In genomic region chr1:164905047-164905446, GRCm38 (mm10) we compare ENCODE assay signal across 9 mouse cellular contexts. TPM values are rescaled to one million over a fixed set of nuclear protein-coding genes. Genes with fewer than 3 reads are reported as not detected.
DNase-seq lines count a peak whose midpoint lies in the region; ATAC-seq and TF ChIP-seq lines count a peak whose summit lies in the region.
"Had no signal": no experiment of that assay in that cellular context is flagged by ENCODE, and none has a peak within 500 bp of the region (broad histone marks: within the 10 kb centered on the region; RNA-seq: fewer than 3 reads in every experiment).

No protein-coding gene starts in this region.

- no peak for TF ChIP-seq POLR2A in cerebellum, adult 2 months (IDR thresholded peaks at IDR 0.05; ENCODE audit: borderline replicate concordance, insufficient read depth, low read length)
- TF ChIP-seq POLR2A in thymus, adult 2 months (IDR thresholded peaks at IDR 0.05; ENCODE audit: control insufficient read depth, extremely low read depth, insufficient read depth, low read length, poor library complexity): no peak

- no peak overlapping the region for H3K4me2 ChIP-seq in hindbrain, postnatal 0 days (ENCODE audit: low read depth, low read length)
- H3K4me2 ChIP-seq in liver, embryonic 14.5 days (ENCODE audit: low read depth): no peak overlapping the region
- no peak overlapping the region for H3K4me2 ChIP-seq in neural tube, embryonic 15.5 days

- H3K27ac ChIP-seq in cerebellum, adult 2 months (ENCODE audit: insufficient read depth, low read length): no peak overlapping the region
- no peak overlapping the region for H3K27ac ChIP-seq in hindbrain, postnatal 0 days
- no peak overlapping the region for H3K27ac ChIP-seq in liver, embryonic 14.5 days
- no peak overlapping the region for H3K27ac ChIP-seq in neural tube, embryonic 15.5 days (replicated peaks)
- no peak overlapping the region for H3K27ac ChIP-seq in thymus, adult 2 months (ENCODE audit: control insufficient read depth, insufficient read depth, low read length)

- intact Hi-C loops in left cerebral cortex, postnatal 4 days (cut with DNase I): loop anchor here (10.0 kb wide), 1 partner anchor 210 kb away; no protein-coding TSS in a partner anchor

- WGBS in cerebellum, adult 2 months: 56% methylated on average over 4 of the region's 4 CpGs
- 60% methylated on average over 4 of the region's 4 CpGs for WGBS in hindbrain, postnatal 0 days
- 41% methylated on average over 4 of the region's 4 CpGs for WGBS in liver, embryonic 14.5 days (ENCODE audit: insufficient replicate concordance)
- WGBS in neural tube, embryonic 15.5 days: 50% methylated on average over 4 of the region's 4 CpGs
- 64% methylated on average over 4 of the region's 4 CpGs for WGBS in thymus, adult 2 months

- ATAC-seq in hindbrain, postnatal 0 days: peak; percentile 63
- ATAC-seq in liver, embryonic 14.5 days (ENCODE audit: insufficient read depth): no peak
- peak; percentile 78 for ATAC-seq in neural tube, embryonic 15.5 days (ENCODE audit: low FRiP score)

- TF ChIP-seq CTCF in cerebellum, adult 2 months (IDR thresholded peaks at IDR 0.05; ENCODE audit: borderline replicate concordance, insufficient read depth, low read depth, low read length): peak; percentile 88
- TF ChIP-seq CTCF in hindbrain, postnatal 0 days (IDR thresholded peaks at IDR 0.05; ENCODE audit: low read depth): peak; percentile 86
- peak; percentile 68 for TF ChIP-seq CTCF in liver, embryonic 14.5 days (IDR thresholded peaks at IDR 0.05; ENCODE audit: low read depth)
- TF ChIP-seq CTCF in thymus, adult 2 months (IDR thresholded peaks at IDR 0.05; ENCODE audit: borderline replicate concordance, control insufficient read depth, extremely low read depth, insufficient read depth, low read length, poor library complexity): peak; percentile 63; the same call in 1 of the 2 replicates

- no peak overlapping the region for H3K4me3 ChIP-seq in cerebellum, adult 2 months (replicated peaks; ENCODE audit: insufficient read depth, low read depth, low read length)
- no peak overlapping the region for H3K4me3 ChIP-seq in hindbrain, postnatal 0 days (ENCODE audit: low read length)
- H3K4me3 ChIP-seq in liver, embryonic 14.5 days (ENCODE audit: insufficient read depth in 1 of 2, low read depth in 2 of 2, low read length in 2 of 2): no peak overlapping the region
- H3K4me3 ChIP-seq in neural tube, embryonic 15.5 days (replicated peaks): no peak overlapping the region
- no peak overlapping the region for H3K4me3 ChIP-seq in thymus, adult 2 months (ENCODE audit: control insufficient read depth, insufficient read depth, low read length)

- peaks cover 3% of the 10 kb centered on the region; the same call in 1 of the 2 replicates for H3K4me1 ChIP-seq in cerebellum, adult 2 months (ENCODE audit: control insufficient read depth, insufficient read depth, low read length)
- no peaks in the 10 kb centered on the region for H3K4me1 ChIP-seq in hindbrain, postnatal 0 days (ENCODE audit: insufficient read depth, low read length)
- H3K4me1 ChIP-seq in liver, embryonic 14.5 days (replicated peaks; ENCODE audit: control insufficient read depth in 2 of 2, insufficient read depth in 2 of 2, low read length in 1 of 2): no peaks in the 10 kb centered on the region
- H3K4me1 ChIP-seq in neural tube, embryonic 15.5 days: no peaks in the 10 kb centered on the region
- H3K4me1 ChIP-seq in thymus, adult 2 months (replicated peaks; ENCODE audit: control insufficient read depth, insufficient read depth, low read length): no peaks in the 10 kb centered on the region

- no peaks in the 10 kb centered on the region for H3K36me3 ChIP-seq in hindbrain, postnatal 0 days (ENCODE audit: insufficient read depth, low read length)
- H3K36me3 ChIP-seq in liver, embryonic 14.5 days (replicated peaks; ENCODE audit: control insufficient read depth, insufficient read depth, low read depth): no peaks in the 10 kb centered on the region
- H3K36me3 ChIP-seq in neural tube, embryonic 15.5 days: no peaks in the 10 kb centered on the region
- H3K36me3 ChIP-seq in thymus, adult 2 months (ENCODE audit: control insufficient read depth, insufficient read depth, low read length): no peaks in the 10 kb centered on the region

- H3K9me3 ChIP-seq in hindbrain, postnatal 0 days (ENCODE audit: low read length): no peaks in the 10 kb centered on the region
- no peaks in the 10 kb centered on the region for H3K9me3 ChIP-seq in liver, embryonic 14.5 days (ENCODE audit: control insufficient read depth, low read length)
- no peaks in the 10 kb centered on the region for H3K9me3 ChIP-seq in neural tube, embryonic 15.5 days (replicated peaks)

- no peak overlapping the region for H3K9ac ChIP-seq in hindbrain, postnatal 0 days (replicated peaks; ENCODE audit: low read length)
- no peak overlapping the region for H3K9ac ChIP-seq in liver, embryonic 14.5 days (replicated peaks)
- no peak overlapping the region for H3K9ac ChIP-seq in neural tube, embryonic 15.5 days (replicated peaks)

- peak; percentile 76 for DNase-seq in left cerebral cortex, postnatal 4 days
- no peak for DNase-seq in left cerebral cortex, adult 11 months (ENCODE audit: low spot score)
- peak; percentile 70 for DNase-seq in cerebellum, adult 2 months
- peak; percentile 32 to 33 for DNase-seq in frontal cortex, postnatal 14 days (ENCODE audit: low spot score in 2 of 2)
- DNase-seq in hindbrain, postnatal 0 days (ENCODE audit: low spot score): peak; percentile 73
- DNase-seq in liver, embryonic 14.5 days (ENCODE audit: low read depth in 3 of 3, low spot score in 3 of 3): no peak
- DNase-seq in thymus, adult 2 months: peak; percentile 64

- no peak for TF ChIP-seq EP300 in liver, embryonic 14.5 days (IDR thresholded peaks at IDR 0.05; ENCODE audit: low read depth)

- no peaks in the 10 kb centered on the region for H3K27me3 ChIP-seq in cerebellum, adult 2 months (ENCODE audit: control insufficient read depth, insufficient read depth, low read length)
- no peaks in the 10 kb centered on the region for H3K27me3 ChIP-seq in hindbrain, postnatal 0 days (ENCODE audit: insufficient read depth, low read length)
- no peaks in the 10 kb centered on the region for H3K27me3 ChIP-seq in liver, embryonic 14.5 days (ENCODE audit: control insufficient read depth, insufficient read depth, low read length)
- no peaks in the 10 kb centered on the region for H3K27me3 ChIP-seq in neural tube, embryonic 15.5 days (replicated peaks)
- H3K27me3 ChIP-seq in thymus, adult 2 months (ENCODE audit: control insufficient read depth, insufficient read depth, low read length): no peaks in the 10 kb centered on the region

RNA-seq across cellular contexts. Expression of gene Xcl1, which starts 30.3 kb away (rescaled TPM):
- total RNA-seq in left cerebral cortex, postnatal 4 days (2021): not detected
- polyA plus RNA-seq in cerebellum, adult 2 months (2012; rRNA removed): not detected in 2 replicates
- not detected in 2 replicates for total RNA-seq in hindbrain, postnatal 0 days (2014; rRNA removed)
- not detected in 2 replicates for polyA plus RNA-seq in hindbrain, postnatal 0 days (2015; fragmentation: Nextera tagmentation; extraction: Ambion mirVana)
- polyA plus RNA-seq in liver, embryonic 14.5 days (2012; rRNA removed): not detected in 2 replicates
- polyA plus RNA-seq in liver, embryonic 14.5 days (2014; fragmentation: Nextera tagmentation; extraction: Ambion mirVana): not detected in 2 replicates
- 2.7 TPM in 1 of 2 replicates, not detected in the other for polyA plus RNA-seq in neural tube, embryonic 15.5 days (2015; fragmentation: Nextera tagmentation; extraction: Ambion mirVana)
- polyA plus RNA-seq in thymus, adult 2 months (2012; rRNA removed): 1.9 and 2.8 TPM in 2 replicates
- total RNA-seq: layer of hippocampus, postnatal 36 days had no signal

Comparison
In these comparisons a context has a peak if more than half of its experiments do, and no peak if none do; other contexts are left out.
1. DNase-seq: peak in left cerebral cortex, postnatal 4 days (single experiment), cerebellum, adult 2 months (2 of 2), frontal cortex, postnatal 14 days (2 of 2), hindbrain, postnatal 0 days (single experiment) and thymus, adult 2 months (single experiment); none in left cerebral cortex, adult 11 months (single experiment) and liver, embryonic 14.5 days (0 of 3).
2. Peak in every context shown above with its lines, with median percentiles within 50 percentile points of each other: CTCF ChIP-seq.